8 mouse cellular contexts compared by ENCODE assay signal in the genomic region with DNA sequence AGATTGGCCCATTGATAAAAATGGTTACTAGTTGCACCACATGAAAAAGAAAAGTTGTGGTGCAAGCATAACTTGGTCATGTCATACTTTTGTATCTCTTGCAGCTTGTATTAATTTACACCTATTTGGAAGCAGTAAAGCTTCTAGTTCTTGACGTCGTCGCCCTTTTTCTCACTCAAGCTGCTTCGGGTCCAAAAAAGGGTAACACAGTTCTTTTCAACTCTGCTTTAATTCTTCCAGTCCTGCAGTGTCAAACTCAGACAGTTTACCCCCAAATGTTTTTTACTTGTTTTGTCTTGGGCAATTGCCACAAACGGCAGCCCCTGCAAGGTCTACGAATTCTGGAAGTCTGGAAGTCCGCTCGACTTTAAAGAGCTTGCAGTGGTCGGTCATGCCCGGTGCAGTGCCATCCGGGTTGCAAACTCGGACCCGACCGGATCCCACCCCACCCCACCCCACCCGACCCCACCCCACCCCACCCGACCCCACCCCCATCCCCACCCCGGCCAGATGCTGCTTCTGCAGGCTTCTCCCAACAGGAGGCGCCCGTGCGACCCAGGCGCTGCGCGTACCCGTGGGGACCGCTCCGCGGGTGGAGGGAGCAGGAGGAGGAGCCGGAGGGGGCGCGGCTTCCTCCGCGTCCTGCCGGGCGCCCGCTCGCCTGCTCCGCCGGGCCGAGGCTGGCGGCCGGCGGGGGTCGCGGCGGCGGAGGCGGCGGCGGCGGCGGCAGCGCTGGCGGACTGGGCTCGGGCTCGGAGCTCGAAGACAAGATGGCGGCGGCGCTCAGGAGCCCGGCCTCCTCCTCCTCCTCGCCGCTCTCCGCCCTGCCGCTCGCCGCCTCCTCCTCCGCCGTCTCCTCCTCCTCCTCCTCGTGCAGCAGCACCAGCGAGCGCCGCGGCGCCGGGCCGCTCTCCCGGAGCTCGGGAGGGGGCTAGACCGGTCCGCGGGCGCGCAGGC. TPM values are rescaled to one million over a fixed set of nuclear protein-coding genes. Genes with fewer than 3 reads are reported as not detected.
DNase-seq lines count a peak whose midpoint lies in the region; ATAC-seq and TF ChIP-seq lines count a peak whose summit lies in the region.

A gene (plus strand): TSS at position 673 of the 957 bp plus-strand sequence.

- H3K4me3 ChIP-seq in embryonic facial prominence, embryonic 12.5 days: peak within 1 kb of the TSS; percentile 95
- peak within 1 kb of the TSS; percentile 97 for H3K4me3 ChIP-seq in kidney, embryonic 14.5 days (ENCODE audit: low read length)
- peak within 1 kb of the TSS; percentile 91 for H3K4me3 ChIP-seq in liver, adult 2 months (ENCODE audit: insufficient read depth, low read depth, low read length)
- H3K4me3 ChIP-seq in myocyte: peak within 1 kb of the TSS; percentile 53
- H3K4me3 ChIP-seq in stomach, embryonic 14.5 days (ENCODE audit: low read depth, low read length): peak within 1 kb of the TSS; percentile 77

- TF ChIP-seq CTCF in liver, adult 2 months (IDR thresholded peaks at IDR 0.05; ENCODE audit: low read depth, low read length): peak; percentile 78

- H3K79me2 ChIP-seq in liver, adult 2 months (ENCODE audit: control insufficient read depth, insufficient read depth, low read length): peaks cover 11% of the 10 kb centered on the region
- H3K79me2 ChIP-seq in myocyte (ENCODE audit: control insufficient read depth, insufficient read depth): peaks cover 32% of the 10 kb centered on the region

- peak; percentile 76 for ATAC-seq in embryonic facial prominence, embryonic 12.5 days (ENCODE audit: insufficient number of reproducible peaks, insufficient read depth, low FRiP score, low TSS enrichment)
- ATAC-seq in kidney, embryonic 14.5 days (ENCODE audit: low FRiP score, low TSS enrichment): peak; percentile 85
- ATAC-seq in stomach, embryonic 14.5 days (ENCODE audit: insufficient number of reproducible peaks, insufficient read depth, low FRiP score, low read depth): peak; percentile 87

- H3K27ac ChIP-seq in embryonic facial prominence, embryonic 12.5 days: peak within 1 kb of the TSS; percentile 95
- peak within 1 kb of the TSS; percentile 89 for H3K27ac ChIP-seq in kidney, embryonic 14.5 days (ENCODE audit: low read depth, low read length)
- peak within 1 kb of the TSS; percentile 75 for H3K27ac ChIP-seq in liver, adult 2 months (replicated peaks; ENCODE audit: insufficient read depth, low read depth, low read length)
- H3K27ac ChIP-seq in stomach, embryonic 14.5 days (ENCODE audit: low read length): peak within 1 kb of the TSS; percentile 90

- 3% methylated on average over 43 of the region's 83 CpGs for WGBS in embryonic facial prominence, embryonic 12.5 days
- WGBS in kidney, embryonic 14.5 days: 4% methylated on average over 21 of the region's 83 CpGs
- 6% methylated on average over 53 of the region's 83 CpGs for WGBS in liver, adult 2 months
- WGBS in stomach, embryonic 14.5 days: 3% methylated on average over 55 of the region's 83 CpGs

- peak within 1 kb of the TSS; percentile 72 for H3K4me2 ChIP-seq in embryonic facial prominence, embryonic 12.5 days (replicated peaks)
- H3K4me2 ChIP-seq in kidney, embryonic 14.5 days (replicated peaks; ENCODE audit: low read depth, low read length): peak within 1 kb of the TSS; percentile 63
- peak within 1 kb of the TSS; percentile 87 for H3K4me2 ChIP-seq in myocyte (ENCODE audit: low read depth)
- peak within 1 kb of the TSS; percentile 49 for H3K4me2 ChIP-seq in stomach, embryonic 14.5 days (replicated peaks; ENCODE audit: low read depth, low read length)

- peak; percentile 66 for DNase-seq in 3134 (ENCODE audit: extremely low read depth, insufficient read length, low spot score)
- peak; percentile 94 for DNase-seq in adrenal gland, postnatal 10 days
- peak; percentile 85 to 89 for DNase-seq in heart, adult 9 months (ENCODE audit: low spot score in 2 of 2)
- DNase-seq in liver, adult 2 months (ENCODE audit: extremely low read depth, low read depth, low spot score): peak; percentile 48

- 0 out of 2 replicates have a peak, but pooled peaks have one; percentile 27 for TF ChIP-seq POLR2A in liver, adult 2 months (IDR thresholded peaks at IDR 0.05; ENCODE audit: extremely low read depth, insufficient read depth, low read length)
- peak; percentile 77 for TF ChIP-seq POLR2A in myocyte (IDR thresholded peaks at IDR 0.05; ENCODE audit: insufficient read length, low read depth)

- peak within 1 kb of the TSS; percentile 96 for H3ac ChIP-seq in myocyte (ENCODE audit: control insufficient read depth, insufficient read length)

- H3K9me3 ChIP-seq in embryonic facial prominence, embryonic 12.5 days: no peaks in the 10 kb centered on the region
- no peaks in the 10 kb centered on the region for H3K9me3 ChIP-seq in kidney, embryonic 14.5 days (ENCODE audit: control insufficient read depth, low read length)
- H3K9me3 ChIP-seq in stomach, embryonic 14.5 days (ENCODE audit: control insufficient read depth, low read depth, low read length): no peaks in the 10 kb centered on the region

- peak within 1 kb of the TSS; percentile 93 for H3K9ac ChIP-seq in embryonic facial prominence, embryonic 12.5 days
- peak within 1 kb of the TSS; percentile 98 for H3K9ac ChIP-seq in kidney, embryonic 14.5 days (ENCODE audit: low read depth, low read length)
- H3K9ac ChIP-seq in liver, adult 2 months (ENCODE audit: low read depth, low read length): peak within 1 kb of the TSS; percentile 95
- peak within 1 kb of the TSS; percentile 92 for H3K9ac ChIP-seq in stomach, embryonic 14.5 days (replicated peaks; ENCODE audit: low read depth, low read length)

- peaks cover 28% of the 10 kb centered on the region for H3K4me1 ChIP-seq in embryonic facial prominence, embryonic 12.5 days
- peaks cover 22% of the 10 kb centered on the region; the same call in 1 of the 2 replicates for H3K4me1 ChIP-seq in kidney, embryonic 14.5 days (ENCODE audit: control insufficient read depth, insufficient read depth, low read length)
- H3K4me1 ChIP-seq in liver, adult 2 months (ENCODE audit: control insufficient read depth, insufficient read depth, low read length): peaks cover 16% of the 10 kb centered on the region
- peaks cover 31% of the 10 kb centered on the region for H3K4me1 ChIP-seq in stomach, embryonic 14.5 days (ENCODE audit: control insufficient read depth, insufficient read depth, low read length)

- no peaks in the 10 kb centered on the region for H3K36me3 ChIP-seq in embryonic facial prominence, embryonic 12.5 days
- H3K36me3 ChIP-seq in kidney, embryonic 14.5 days (ENCODE audit: control insufficient read depth, insufficient read depth, low read length): no peaks in the 10 kb centered on the region
- H3K36me3 ChIP-seq in liver, adult 2 months (ENCODE audit: control insufficient read depth, insufficient read depth, low read length): no peaks in the 10 kb centered on the region
- no peaks in the 10 kb centered on the region for H3K36me3 ChIP-seq in myocyte (ENCODE audit: control insufficient read depth, insufficient read depth)
- no peaks in the 10 kb centered on the region for H3K36me3 ChIP-seq in stomach, embryonic 14.5 days (ENCODE audit: control insufficient read depth, insufficient read depth, low read length)

- no peaks in the 10 kb centered on the region for H3K27me3 ChIP-seq in embryonic facial prominence, embryonic 12.5 days
- no peaks in the 10 kb centered on the region for H3K27me3 ChIP-seq in kidney, embryonic 14.5 days (ENCODE audit: control insufficient read depth, insufficient read depth, low read length)
- H3K27me3 ChIP-seq in liver, adult 2 months (ENCODE audit: control insufficient read depth, insufficient read depth, low read length): no peaks in the 10 kb centered on the region
- H3K27me3 ChIP-seq in myocyte (ENCODE audit: control insufficient read depth, insufficient read depth, insufficient read length): no peaks in the 10 kb centered on the region
- no peaks in the 10 kb centered on the region for H3K27me3 ChIP-seq in stomach, embryonic 14.5 days (ENCODE audit: control insufficient read depth, insufficient read depth, low read length)

TF ChIP-seq in myocyte, 11 proteins besides CTCF, POLR2A, EP300 and RAD21:
- TF ChIP-seq POLR2AphosphoS2 (IDR thresholded peaks at IDR 0.05; ENCODE audit: insufficient read length, low read depth) (no peak), MYOG (IDR thresholded peaks at IDR 0.05; ENCODE audit: control insufficient read depth in 1 of 3, insufficient read depth in 1 of 3, insufficient read length in 2 of 3, low read depth in 2 of 3) (peak in 2 of 3 experiments; percentile 14 to 51)

RNA-seq across cellular contexts. Expression of the gene that starts here (rescaled TPM):
- 10 to 100 TPM; 46.5 to 52.0 TPM for total RNA-seq in adrenal gland, postnatal 10 days (2021)
- polyA plus RNA-seq in embryonic facial prominence, embryonic 12.5 days (2016; fragmentation: Nextera tagmentation; extraction: Ambion mirVana): 12.6 and 16.4 TPM in 2 replicates
- 13.2 and 19.5 TPM in 2 replicates for polyA plus RNA-seq in kidney, embryonic 14.5 days (2014; fragmentation: Nextera tagmentation; extraction: Ambion mirVana)
- total RNA-seq in liver, adult 2 months (2014; rRNA removed): 14.5 and 20.7 TPM in 2 replicates
- polyA plus RNA-seq in liver, adult 2 months (2012; rRNA removed): 9.5 and 10.6 TPM in 2 replicates
- polyA plus RNA-seq in myocyte (2012; fragmentation: generic; extraction: Trizol): 17.6 TPM
- 17.4 and 22.6 TPM in 2 replicates for polyA plus RNA-seq in stomach, embryonic 14.5 days (2014; fragmentation: Nextera tagmentation; extraction: Ambion mirVana)

Comparison
In these comparisons a context has a peak if more than half of its experiments do, and no peak if none do; other contexts are left out.
1. Peak in every context shown above with its lines: DNase-seq, ATAC-seq, H3K4me3 ChIP-seq and H3K27ac ChIP-seq.